Mouse (Mus musculus) stomach, adult 2 months (tissue): ENCODE results near the gene 1110002E22Rik. TPM values are rescaled to one million over a fixed set of nuclear protein-coding genes. Genes with fewer than 3 reads are reported as not detected.

Experiments used
- polyA plus RNA-seq: library from polyadenylated mRNA; depleted of rRNA; stranded (reverse); fragments of >200 nt; gene quantifications from 2 replicates; pipeline ENCODE4 v1.2.3, GENCODE M21; 2012; rRNA removed

1110002E22Rik gene
- 0.30 and 0.47 TPM in 2 replicates for polyA plus RNA-seq

GRCm38 (mm10) chr3:138064732-138065645, at the start of gene 1110002E22Rik:
Gene 1110002E22Rik, plus strand, starts transcription at chr3:138065052.

DNA sequence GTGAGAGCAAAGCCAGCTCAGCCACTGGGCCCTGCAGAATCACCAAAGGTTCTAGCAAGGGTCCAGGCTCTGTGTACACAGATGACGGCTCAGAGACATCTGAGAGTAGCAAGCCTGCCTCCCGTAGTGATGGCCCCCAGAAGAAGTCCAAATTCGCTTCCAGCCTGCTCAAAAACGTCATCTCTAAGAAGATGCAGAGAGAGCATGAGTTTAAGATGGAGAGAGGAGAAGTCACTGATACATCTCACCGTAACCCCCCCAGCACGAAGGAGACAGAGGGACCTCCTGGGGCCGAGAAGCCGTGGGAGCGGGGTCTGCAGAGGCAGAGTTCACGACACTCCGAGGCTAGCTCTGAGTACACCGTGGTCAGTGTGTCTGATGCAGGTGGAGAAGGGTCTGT, 2.4 kb downstream of the 1110002E22Rik start, which contains the start of gene Gm5105:
Gene Gm5105 (minus strand): TSS at position 101 of the 400 bp plus-strand sequence.

Other genes with a start within 250 kb of the 1110002E22Rik start
- gene H2afz, start 200.6 kb upstream of the 1110002E22Rik start, polyA plus RNA-seq, result 116 and 172 TPM in 2 replicates
- 1.0 and 1.2 TPM in 2 replicates for gene Dnajb14, start 197.4 kb upstream of the 1110002E22Rik start, polyA plus RNA-seq
- gene Lamtor3, start 146.5 kb upstream of the 1110002E22Rik start, polyA plus RNA-seq, result 6.4 and 7.1 TPM in 2 replicates
- 2.4 and 3.7 TPM in 2 replicates for gene Dapp1, start 83.5 kb upstream of the 1110002E22Rik start, polyA plus RNA-seq
- not detected in 2 replicates for gene Gm5105, start 2.3 kb downstream of the 1110002E22Rik start, polyA plus RNA-seq
- 0.11 and 0.21 TPM in 2 replicates for gene Trmt10a, start 78.4 kb downstream of the 1110002E22Rik start, polyA plus RNA-seq
- 0.13 and 0.24 TPM in 2 replicates for gene Mttp, start 79.9 kb downstream of the 1110002E22Rik start, polyA plus RNA-seq
- not detected in 2 replicates for gene 4930579F01Rik, start 128.8 kb downstream of the 1110002E22Rik start, polyA plus RNA-seq
- gene Adh7, start 152.7 kb downstream of the 1110002E22Rik start, polyA plus RNA-seq, result 11.4 and 14.1 TPM in 2 replicates
- gene Adh1, start 195.9 kb downstream of the 1110002E22Rik start, polyA plus RNA-seq, result 18.9 and 21.4 TPM in 2 replicates
- 0.15 TPM in 2 replicates for gene Adh6a, start 248.2 kb downstream of the 1110002E22Rik start, polyA plus RNA-seq